ENCODE assay signal across 20 mouse cellular contexts in the genomic region with DNA sequence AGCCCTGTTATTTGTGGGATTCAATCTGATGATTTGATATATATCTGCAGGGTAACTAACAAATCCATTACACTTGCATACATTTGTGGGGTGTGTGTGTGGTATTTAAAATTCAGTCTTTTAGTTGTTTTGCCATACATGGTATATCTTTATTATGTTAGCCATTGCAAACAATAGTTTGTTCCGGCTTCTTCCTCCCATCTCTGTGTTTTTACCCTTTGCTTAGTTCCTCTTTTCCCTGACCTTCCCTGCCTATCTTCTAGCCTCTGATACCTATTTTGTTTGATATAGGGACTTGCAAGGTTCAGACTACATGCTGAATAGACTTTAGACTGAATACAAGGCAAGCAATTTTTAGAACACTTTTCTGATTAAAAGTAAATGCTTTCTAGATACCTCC.
"Had no signal": no experiment of that assay in that cellular context is flagged by ENCODE, and none has a peak within 500 bp of the region (broad histone marks: within the 10 kb centered on the region; RNA-seq: fewer than 3 reads in every experiment).

No protein-coding gene starts in this region.

- H3K9ac ChIP-seq: liver, embryonic 14.5 days; lung, embryonic 14.5 days; midbrain, embryonic 12.5 days; neural tube, embryonic 13.5 days; neural tube, embryonic 15.5 days; stomach, embryonic 15.5 days had no signal

- H3K9me3 ChIP-seq: midbrain, embryonic 10.5 days; midbrain, embryonic 12.5 days; neural tube, embryonic 13.5 days; neural tube, embryonic 15.5 days; stomach, embryonic 15.5 days had no signal

- H3K27me3 ChIP-seq: midbrain, embryonic 12.5 days; neural tube, embryonic 13.5 days; neural tube, embryonic 15.5 days; stomach, embryonic 15.5 days had no signal

- H3K4me1 ChIP-seq: midbrain, embryonic 12.5 days; neural tube, embryonic 13.5 days; neural tube, embryonic 15.5 days; stomach, embryonic 15.5 days had no signal

- DNase-seq: lung, adult 18-20 months; lung, embryonic 14.5 days; lung, postnatal 14 days; lung, postnatal 4 days; midbrain, embryonic 14.5 days; retina, postnatal 1 day; right cerebral cortex, adult 18-20 months; right cerebral cortex, postnatal 25 days; thymus, adult 2 months; thymus, postnatal 25 days; thymus, postnatal 4 days had no signal

- H3K36me3 ChIP-seq: midbrain, embryonic 10.5 days; midbrain, embryonic 12.5 days; neural tube, embryonic 13.5 days; neural tube, embryonic 15.5 days; stomach, embryonic 15.5 days had no signal

- H3K27ac ChIP-seq: liver, embryonic 14.5 days; midbrain, embryonic 10.5 days; midbrain, embryonic 12.5 days; neural tube, embryonic 13.5 days; neural tube, embryonic 15.5 days; stomach, embryonic 15.5 days; stomach, postnatal 0 days had no signal

- H3K4me3 ChIP-seq: midbrain, embryonic 10.5 days; midbrain, embryonic 12.5 days; myocyte; neural tube, embryonic 13.5 days; neural tube, embryonic 15.5 days; stomach, embryonic 15.5 days had no signal

- ATAC-seq: midbrain, embryonic 16.5 days had no signal

- H3K4me2 ChIP-seq: lung, embryonic 14.5 days; midbrain, embryonic 12.5 days; neural tube, embryonic 13.5 days; neural tube, embryonic 15.5 days; stomach, embryonic 15.5 days had no signal
